8 mouse cellular contexts compared by ENCODE assay signal in the genomic region with DNA sequence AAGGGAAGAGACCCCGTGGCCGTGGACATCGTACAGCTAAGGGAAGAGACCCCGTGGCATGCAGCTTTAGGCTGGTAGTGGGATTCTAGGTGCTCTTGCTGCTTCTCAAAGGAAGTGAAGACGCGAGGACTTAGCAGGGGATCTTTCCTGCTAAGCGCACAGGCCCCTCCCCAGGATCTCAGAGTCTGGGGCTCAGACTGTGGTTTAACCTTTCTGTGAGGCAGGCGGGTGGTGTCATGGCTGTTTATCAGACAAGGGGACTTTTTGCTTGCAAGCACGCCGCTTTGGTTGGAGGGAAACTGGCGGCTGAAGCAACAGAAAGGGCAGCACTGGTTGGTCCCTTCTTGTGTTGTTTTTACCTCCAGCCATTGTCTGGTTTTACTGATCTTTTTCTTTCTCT. TPM values are rescaled to one million over a fixed set of nuclear protein-coding genes. Genes with fewer than 3 reads are reported as not detected.
DNase-seq lines count a peak whose midpoint lies in the region; ATAC-seq lines count a peak whose summit lies in the region.

No protein-coding gene starts in this region.

- peak; percentile 54 to 55 for DNase-seq in spleen, postnatal 36 days (ENCODE audit: low spot score in 2 of 2)
- DNase-seq in spleen, postnatal 14 days (ENCODE audit: low spot score in 2 of 2) = no peak
- peak; percentile 37 for DNase-seq in mesoderm, embryonic 11.5 days (ENCODE audit: low read depth, low spot score)
- DNase-seq in thymus, postnatal 4 days = peak; percentile 79
- no peak for DNase-seq in testis, postnatal 10 days (ENCODE audit: low spot score)
- no peak for DNase-seq in cerebellum, postnatal 25 days
- DNase-seq in lung, adult 18-20 months = no peak

- 0 out of 2 replicates have a peak, but pooled peaks have one; percentile 41 for ATAC-seq in erythroid progenitor cell, adult 5-6 weeks (replicated peaks; ENCODE audit: low FRiP score, poor library complexity, severe bottlenecking)

RNA-seq across cellular contexts. Expression of a gene that starts 8.8 kb away (rescaled TPM):
- total RNA-seq in erythroid progenitor cell, adult 5-6 weeks (2015; ENCODE audit: low replicate concordance) = not detected in 2 replicates
- not detected in 2 replicates for total RNA-seq in erythroid progenitor cell, adult 5-6 weeks (2017; ENCODE audit: low replicate concordance)

RNA-seq across cellular contexts. Expression of a gene that starts 10.5 kb away (rescaled TPM):
- 581 and 593 TPM in 2 replicates for total RNA-seq in erythroid progenitor cell, adult 5-6 weeks (2015; ENCODE audit: low replicate concordance)
- 151 and 338 TPM in 2 replicates for total RNA-seq in erythroid progenitor cell, adult 5-6 weeks (2017; ENCODE audit: low replicate concordance)

RNA-seq across cellular contexts. Expression of a gene that starts 36.9 kb away (rescaled TPM):
- total RNA-seq in erythroid progenitor cell, adult 5-6 weeks (2015; ENCODE audit: low replicate concordance) = 21.4 and 35.7 TPM in 2 replicates
- 27.7 and 43.4 TPM in 2 replicates for total RNA-seq in erythroid progenitor cell, adult 5-6 weeks (2017; ENCODE audit: low replicate concordance)

RNA-seq across cellular contexts. Expression of a gene that starts 47.6 kb away (rescaled TPM):
- 0.84 and 1.1 TPM in 2 replicates for total RNA-seq in erythroid progenitor cell, adult 5-6 weeks (2015; ENCODE audit: low replicate concordance)
- total RNA-seq in erythroid progenitor cell, adult 5-6 weeks (2017; ENCODE audit: low replicate concordance) = 0.39 and 0.53 TPM in 2 replicates

RNA-seq across cellular contexts. Expression of a gene that starts 59.1 kb away (rescaled TPM):
- 30.6 and 54.1 TPM in 2 replicates for total RNA-seq in erythroid progenitor cell, adult 5-6 weeks (2015; ENCODE audit: low replicate concordance)
- 37.7 and 46.8 TPM in 2 replicates for total RNA-seq in erythroid progenitor cell, adult 5-6 weeks (2017; ENCODE audit: low replicate concordance)

Comparison
In these comparisons a context has a peak if more than half of its experiments do, and no peak if none do; other contexts are left out.
1. DNase-seq: peak in spleen, postnatal 36 days (2 of 2), mesoderm, embryonic 11.5 days (single experiment) and thymus, postnatal 4 days (single experiment); none in spleen, postnatal 14 days (0 of 2), testis, postnatal 10 days (single experiment), cerebellum, postnatal 25 days (0 of 2) and lung, adult 18-20 months (0 of 2).